Mouse (Mus musculus): Measurements from ENCODE around the gene Slc48a1.

GRCm38 (mm10) chr15:97787148-97787798 lies 9.0 kb downstream of the Slc48a1 start:
- no peak for TF ChIP-seq CTCF (IDR thresholded peaks at IDR 0.05; ENCODE audit: low read depth)
- no peak for TF ChIP-seq EP300 (IDR thresholded peaks at IDR 0.05; ENCODE audit: low read depth)

Measured in liver, embryonic 14.5 days (tissue).